Mouse (Mus musculus) activated CD4-positive, CD25-positive, alpha-beta regulatory T cell, adult 4 months (primary cell): ENCODE measurements around the gene Gm8356. TPM values are rescaled to one million over a fixed set of nuclear protein-coding genes. Genes with fewer than 3 reads are reported as not detected.
"Not testable (repeated sequence)": the region's sequence is repeated elsewhere in the genome, so short reads cannot be mapped to it uniquely, and the experiment has no call there.

Experiments
- ATAC-seq: one replicate; pipeline ENCODE4 v1.8.0; 2017
- polyA plus RNA-seq, 2 experiments: library from polyadenylated mRNA; unstranded; fragments of 100-300 nt; shearing (Covaris generic); gene quantifications; one replicate each; pipeline ENCODE4 v1.2.1; 2017

Gene Gm8356
- polyA plus RNA-seq = not detected

GRCm38 (mm10) chr14:6537190-6537589 is at the start of gene Gm8356:
TSS of gene Gm8356 (minus strand) at chr14:6537290.
- not testable (repeated sequence) for ATAC-seq

GRCm38 (mm10) chr14:6486331-6486730 is 50.8 kb downstream of the Gm8356 start:
- ATAC-seq = not testable (repeated sequence)

- not testable (repeated sequence) for ATAC-seq
These were observed 51.5 kb downstream of the Gm8356 start for GRCm38 (mm10) chr14:6485541-6485940.

DNA sequence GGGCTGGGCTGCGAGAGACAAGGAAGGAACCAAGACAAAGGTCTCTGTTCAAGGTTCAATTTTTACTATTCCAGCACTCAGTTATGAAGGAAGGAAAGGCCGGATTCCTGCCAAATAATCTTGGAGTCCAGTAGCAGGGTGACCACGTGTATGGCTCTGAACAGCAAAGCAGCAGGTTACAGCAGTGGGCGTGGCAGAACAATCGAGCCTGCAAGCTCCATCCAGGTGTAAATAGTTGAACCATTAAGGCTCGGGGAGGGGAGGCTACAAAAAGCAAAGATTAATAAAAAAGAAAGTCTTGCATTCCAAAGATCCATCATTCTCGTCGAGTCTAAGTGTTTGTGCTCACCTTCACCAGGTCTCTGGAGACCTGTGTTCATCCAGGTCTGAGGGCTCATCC is 55.0 kb downstream of the Gm8356 start:
- ATAC-seq = not testable (repeated sequence)

Other genes with a start within 250 kb of the Gm8356 start
- gene Gm21103, start 232.4 kb downstream of the Gm8356 start, polyA plus RNA-seq = under 1 TPM in 1 of 2 experiments, not detected in 1; 0.37 TPM
- gene Gm3618, start 193.6 kb downstream of the Gm8356 start, polyA plus RNA-seq = not detected
- gene Gm16440, start 147.0 kb downstream of the Gm8356 start, polyA plus RNA-seq = not detected
- gene Gm3591, start 124.8 kb downstream of the Gm8356 start, polyA plus RNA-seq = 1 to 10 TPM in 1 of 2 experiments, under 1 TPM in 1; 0.38 to 4.6 TPM
- gene Gm3594, start 92.7 kb downstream of the Gm8356 start, polyA plus RNA-seq = not detected
- under 1 TPM; 0.32 to 0.41 TPM for gene Gm3629, start 53.3 kb upstream of the Gm8356 start, polyA plus RNA-seq
- gene Gm3460, start 85.1 kb upstream of the Gm8356 start, polyA plus RNA-seq = not detected
- not detected for gene Gm10251, start 146.9 kb upstream of the Gm8356 start, polyA plus RNA-seq
- gene Gm8050, start 183.0 kb upstream of the Gm8356 start, polyA plus RNA-seq = not detected
- 10 to 100 TPM in 1 of 2 experiments, 1 to 10 TPM in 1; 9.5 to 18.6 TPM for gene Gm3636, start 205.0 kb upstream of the Gm8356 start, polyA plus RNA-seq
- gene Gm8362, start 237.1 kb upstream of the Gm8356 start, polyA plus RNA-seq = not detected